Mouse (Mus musculus) midbrain, embryonic 10.5 days (tissue): Measurements from ENCODE around the gene Cpsf6. TPM values are rescaled to one million over a fixed set of nuclear protein-coding genes. Genes with fewer than 3 reads are reported as not detected.
"Not testable (repeated sequence)": the region's sequence is repeated elsewhere in the genome, so short reads cannot be mapped to it uniquely, and the experiment has no call there.

Experiments
- DNase-seq: peaks from one replicate; pipeline ENCODE4 v3.0.0-alpha.2; 2017; ENCODE audit warnings: low spot score
- H3K27ac ChIP-seq: fragments of 300-500 bp; sonication (generic); replicated peaks from 2 replicates; pipeline ENCODE4 v1.5.1; 2016; ENCODE audit warnings: mild to moderate bottlenecking
- H3K27me3 ChIP-seq: fragments of 300-500 bp; sonication (generic); 2 replicates; pipeline ENCODE4 v1.6.1; 2016; ENCODE audit warnings: low read depth, mild to moderate bottlenecking; ENCODE audit not compliant: poor library complexity, severe bottlenecking
- H3K36me3 ChIP-seq: fragments of 300-500 bp; sonication (generic); 2 replicates; pipeline ENCODE4 v1.6.1; 2016; ENCODE audit warnings: mild to moderate bottlenecking, moderate library complexity
- H3K4me1 ChIP-seq: fragments of 300-500 bp; sonication (generic); 2 replicates; pipeline ENCODE4 v1.6.1; 2016
- H3K4me3 ChIP-seq: fragments of 300-500 bp; sonication (generic); 2 replicates; pipeline ENCODE4 v1.5.1; 2016; ENCODE audit warnings: mild to moderate bottlenecking, moderate library complexity
- H3K9me3 ChIP-seq: fragments of 300-500 bp; sonication (generic); replicated peaks from 2 replicates; pipeline ENCODE4 v1.6.1; 2016; ENCODE audit warnings: mild to moderate bottlenecking
- WGBS: fragments of 180-500 bp; shearing (Covaris S2); methylation state at CpG from one replicate; pipeline ENCODE4 v1.1.7; 2016; 5-methylcytosine and 5-hydroxymethylcytosine counted together
- polyA plus RNA-seq: library from polyadenylated mRNA; unstranded; fragments of >200 nt; fragmentation: Nextera tagmentation; extraction: Ambion mirVana; gene quantifications from 2 replicates; pipeline ENCODE4 v1.2.1, GENCODE M21; 2016

The Cpsf6 gene
- polyA plus RNA-seq, 1 experiment from 2014 or later = 222 TPM

GRCm38 (mm10) chr10:117392832-117393195 lies 13.0 kb upstream of the Cpsf6 start:
- H3K27ac ChIP-seq = peak overlapping the region; percentile 73

GRCm38 (mm10) chr10:117392397-117392796 lies 12.6 kb upstream of the Cpsf6 start:
- H3K27ac ChIP-seq, H3K4me3 ChIP-seq, DNase-seq, H3K9me3 ChIP-seq, H3K36me3 ChIP-seq: not testable (repeated sequence)
- peaks cover 17% of the 10 kb centered on the region for H3K27me3 ChIP-seq
- H3K4me1 ChIP-seq = peaks cover 22% of the 10 kb centered on the region
- 76% methylated on average over 1 of the region's 1 CpGs for WGBS

More at GRCm38 (mm10) chr10:117392832-117393195, 13.0 kb upstream of the Cpsf6 start:
- H3K4me1 ChIP-seq = peaks cover 22% of the 10 kb centered on the region
- WGBS = 15% methylated on average over 6 of the region's 6 CpGs
- H3K9me3 ChIP-seq = no peaks in the 10 kb centered on the region
- H3K27me3 ChIP-seq = peaks cover 17% of the 10 kb centered on the region
- H3K4me3 ChIP-seq = peak overlapping the region; percentile 58
- DNase-seq = no peak
- H3K36me3 ChIP-seq = no peaks in the 10 kb centered on the region

GRCm38 (mm10) chr10:117391801-117392200 lies 12.0 kb upstream of the Cpsf6 start:
- Histone ChIP-seq H3K36me3 (no peaks in the 10 kb centered on the region), H3K27ac (no peak overlapping the region), H3K4me3 (no peak overlapping the region), H3K9me3 (no peaks in the 10 kb centered on the region), H3K4me1 (peaks cover 22% of the 10 kb centered on the region), H3K27me3 (peaks cover 17% of the 10 kb centered on the region)
- no peak for DNase-seq
- WGBS = 90% methylated on average over 2 of the region's 2 CpGs

GRCm38 (mm10) chr10:117391057-117391456 lies 11.2 kb upstream of the Cpsf6 start:
- Histone ChIP-seq H3K27ac (no peak overlapping the region), H3K4me1 (peaks cover 22% of the 10 kb centered on the region), H3K27me3 (peaks cover 17% of the 10 kb centered on the region), H3K36me3 (no peaks in the 10 kb centered on the region), H3K4me3 (no peak overlapping the region), H3K9me3 (no peaks in the 10 kb centered on the region)
- WGBS = 34% methylated on average over 5 of the region's 5 CpGs
- no peak for DNase-seq

- H3K9me3 ChIP-seq = no peaks in the 10 kb centered on the region
- H3K27me3 ChIP-seq = peaks cover 17% of the 10 kb centered on the region
- H3K4me3 ChIP-seq = no peak overlapping the region
- 55% methylated on average over 31 of the region's 31 CpGs for WGBS
- no peak overlapping the region for H3K27ac ChIP-seq
- H3K36me3 ChIP-seq = no peaks in the 10 kb centered on the region
- H3K4me1 ChIP-seq = peaks cover 22% of the 10 kb centered on the region
- DNase-seq = no peak
These were observed 10.4 kb upstream of the Cpsf6 start for GRCm38 (mm10) chr10:117389904-117390875.

GRCm38 (mm10) chr10:117389371-117389740 lies 9.5 kb upstream of the Cpsf6 start:
- no peaks in the 10 kb centered on the region for H3K9me3 ChIP-seq
- H3K4me1 ChIP-seq = peaks cover 22% of the 10 kb centered on the region
- DNase-seq = no peak
- H3K27ac ChIP-seq = no peak overlapping the region
- WGBS = 86% methylated on average over 1 of the region's 1 CpGs
- no peak overlapping the region for H3K4me3 ChIP-seq
- no peaks in the 10 kb centered on the region for H3K36me3 ChIP-seq
- H3K27me3 ChIP-seq = peaks cover 17% of the 10 kb centered on the region

GRCm38 (mm10) chr10:117388637-117389370 lies 9.0 kb upstream of the Cpsf6 start:
- no peaks in the 10 kb centered on the region for H3K36me3 ChIP-seq

GRCm38 (mm10) chr10:117387961-117388636 lies 8.3 kb upstream of the Cpsf6 start:
- H3K27me3 ChIP-seq = peaks cover 17% of the 10 kb centered on the region
- not testable (repeated sequence) for H3K36me3 ChIP-seq, H3K9me3 ChIP-seq, H3K27ac ChIP-seq, DNase-seq, H3K4me3 ChIP-seq
- WGBS = 45% methylated on average over 3 of the region's 3 CpGs
- H3K4me1 ChIP-seq = peaks cover 13% of the 10 kb centered on the region

More at GRCm38 (mm10) chr10:117388637-117389370, 9.0 kb upstream of the Cpsf6 start:
- H3K4me1 ChIP-seq = peaks cover 20% of the 10 kb centered on the region
- DNase-seq = no peak
- no peak overlapping the region for H3K4me3 ChIP-seq
- no peaks in the 10 kb centered on the region for H3K9me3 ChIP-seq
- 42% methylated on average over 2 of the region's 2 CpGs for WGBS
- H3K27ac ChIP-seq = no peak overlapping the region
- H3K27me3 ChIP-seq = peaks cover 17% of the 10 kb centered on the region

- Histone ChIP-seq H3K9me3 (no peaks in the 10 kb centered on the region), H3K27me3 (peaks cover 17% of the 10 kb centered on the region)
- 83% methylated on average over 6 of the region's 6 CpGs for WGBS
These were observed 7.2 kb upstream of the Cpsf6 start for GRCm38 (mm10) chr10:117386981-117387380.

GRCm38 (mm10) chr10:117386261-117386660 lies 6.4 kb upstream of the Cpsf6 start:
- H3K27me3 ChIP-seq = peaks cover 16% of the 10 kb centered on the region
- H3K36me3 ChIP-seq = no peaks in the 10 kb centered on the region
- DNase-seq = no peak
- no peak overlapping the region for H3K27ac ChIP-seq
- no peaks in the 10 kb centered on the region for H3K9me3 ChIP-seq
- H3K4me1 ChIP-seq = peaks cover 10% of the 10 kb centered on the region
- WGBS = 86% methylated on average over 1 of the region's 1 CpGs
- no peak overlapping the region for H3K4me3 ChIP-seq

More at GRCm38 (mm10) chr10:117386981-117387380, 7.2 kb upstream of the Cpsf6 start:
- peaks cover 10% of the 10 kb centered on the region for H3K4me1 ChIP-seq
- no peak overlapping the region for H3K27ac ChIP-seq
- no peak for DNase-seq
- no peaks in the 10 kb centered on the region for H3K36me3 ChIP-seq
- no peak overlapping the region for H3K4me3 ChIP-seq

- Histone ChIP-seq H3K9me3 (no peaks in the 10 kb centered on the region), H3K4me3 (no peak overlapping the region), H3K36me3 (no peaks in the 10 kb centered on the region), H3K27me3 (peaks cover 8% of the 10 kb centered on the region), H3K4me1 (peaks cover 8% of the 10 kb centered on the region), H3K27ac (no peak overlapping the region)
- 84% methylated on average over 4 of the region's 4 CpGs for WGBS
- DNase-seq = no peak
These were observed 5.6 kb upstream of the Cpsf6 start for GRCm38 (mm10) chr10:117385431-117385830.

- 87% methylated on average over 2 of the region's 2 CpGs for WGBS
These were observed 5.2 kb upstream of the Cpsf6 start for GRCm38 (mm10) chr10:117385086-117385430.

More at GRCm38 (mm10) chr10:117385086-117385430, 5.2 kb upstream of the Cpsf6 start:
- DNase-seq = no peak
- Histone ChIP-seq H3K9me3 (no peaks in the 10 kb centered on the region), H3K27ac (no peak overlapping the region), H3K36me3 (no peaks in the 10 kb centered on the region), H3K4me1 (peaks cover 4% of the 10 kb centered on the region), H3K27me3 (peaks cover 4% of the 10 kb centered on the region), H3K4me3 (no peak overlapping the region)
